Mouse (Mus musculus) midbrain, embryonic 12.5 days (tissue): ENCODE measurements around the gene Arpc5l. TPM values are rescaled to one million over a fixed set of nuclear protein-coding genes. Genes with fewer than 3 reads are reported as not detected.
A peak's percentile ranks its signal among the peaks of the same experiment; 100 is the strongest.

ENCODE experiments used
- ATAC-seq: fragments of 200-750 bp; cut with Nextera tagmentation; 2 replicates; pipeline ENCODE4 v1.8.0; 2017; ENCODE audit warnings: low read depth, moderate TSS enrichment, moderate library complexity; ENCODE audit not compliant: low FRiP score
- H3K27ac ChIP-seq: fragments of 300-500 bp; sonication (generic); replicated peaks from 2 replicates; pipeline ENCODE4 v1.5.1; 2016; ENCODE audit warnings: mild to moderate bottlenecking
- H3K27me3 ChIP-seq: fragments of 300-500 bp; sonication (generic); 2 replicates; pipeline ENCODE4 v1.6.1; 2016; ENCODE audit warnings: mild to moderate bottlenecking
- H3K36me3 ChIP-seq: fragments of 300-500 bp; sonication (generic); 2 replicates; pipeline ENCODE4 v1.6.1; 2016
- H3K4me1 ChIP-seq: fragments of 300-500 bp; sonication (generic); 2 replicates; pipeline ENCODE4 v1.6.1; 2016
- H3K4me2 ChIP-seq: fragments of 300-500 bp; sonication (generic); replicated peaks from 2 replicates; pipeline ENCODE4 v1.6.1; 2016; ENCODE audit warnings: mild to moderate bottlenecking, moderate library complexity
- H3K4me3 ChIP-seq: fragments of 300-500 bp; sonication (generic); 2 replicates; pipeline ENCODE4 v1.5.1; 2016; ENCODE audit warnings: mild to moderate bottlenecking
- H3K9ac ChIP-seq: fragments of 300-500 bp; sonication (generic); replicated peaks from 2 replicates; pipeline ENCODE4 v1.6.1; 2016; ENCODE audit warnings: mild to moderate bottlenecking, moderate library complexity
- H3K9me3 ChIP-seq: fragments of 300-500 bp; sonication (generic); 2 replicates; pipeline ENCODE4 v1.6.1; 2016; ENCODE audit warnings: mild to moderate bottlenecking
- WGBS: fragments of 180-500 bp; shearing (Covaris S2); methylation state at CpG from one replicate; pipeline ENCODE4 v1.1.7; 2016; 5-methylcytosine and 5-hydroxymethylcytosine counted together
- polyA plus RNA-seq: library from polyadenylated mRNA; unstranded; fragments of >200 nt; fragmentation: Nextera tagmentation; extraction: Ambion mirVana; gene quantifications from 2 replicates; pipeline ENCODE4 v1.2.1, GENCODE M21; 2016

Gene Arpc5l
- 124 and 134 TPM in 2 replicates for polyA plus RNA-seq

GRCm38 (mm10) chr2:39004880-39005435, at the start of gene Arpc5l:
Gene Arpc5l, plus strand, starts transcription at chr2:39005348.
- peak within 1 kb of the TSS; percentile 84 for H3K4me3 ChIP-seq
- peak within 1 kb of the TSS; percentile 88 for H3K27ac ChIP-seq
- peak within 1 kb of the TSS; percentile 97 for H3K4me2 ChIP-seq
- no peaks in the 10 kb centered on the region for H3K27me3 ChIP-seq
- H3K4me1 ChIP-seq = peaks cover 48% of the 10 kb centered on the region
- no peaks in the 10 kb centered on the region for H3K9me3 ChIP-seq
- peaks cover 38% of the 10 kb centered on the region for H3K36me3 ChIP-seq
- ATAC-seq = peak; percentile 88
- peak within 1 kb of the TSS; percentile 95 for H3K9ac ChIP-seq
- under 1% methylated on average over 58 of the region's 58 CpGs for WGBS

- H3K27me3 ChIP-seq = no peaks in the 10 kb centered on the region
- WGBS = 83% methylated on average over 2 of the region's 2 CpGs
Measured at GRCm38 (mm10) chr2:38956062-38956461, 49.1 kb upstream of the Arpc5l start.

DNA sequence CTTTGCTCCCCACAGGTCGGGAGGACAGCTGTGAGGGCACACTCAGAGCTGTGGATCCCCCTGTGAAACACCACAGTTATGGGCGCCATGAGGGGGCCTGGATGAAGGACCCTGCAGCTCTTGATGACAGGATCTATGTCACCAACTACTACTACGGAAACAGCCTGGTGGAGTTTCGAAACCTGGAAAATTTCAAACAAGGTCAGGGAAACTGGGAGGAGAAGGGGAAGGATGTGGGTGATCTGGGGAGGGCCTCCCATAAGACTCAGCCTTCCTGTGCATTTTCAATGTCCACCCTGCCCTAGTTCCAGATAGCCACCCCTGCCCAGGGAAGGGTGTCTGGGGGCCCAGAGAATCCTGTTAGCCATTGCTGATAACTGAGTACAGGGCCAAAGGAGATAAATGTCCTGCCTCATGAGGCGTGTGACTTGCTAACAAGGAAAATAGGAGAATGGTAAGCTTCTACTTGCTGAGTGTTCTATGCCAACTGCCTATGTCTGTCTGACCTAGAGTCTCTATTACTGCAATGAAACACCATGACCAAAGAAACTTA, 47.4 kb upstream of the Arpc5l start:
- no peak overlapping the region for H3K27ac ChIP-seq
- no peak overlapping the region for H3K4me2 ChIP-seq
- no peaks in the 10 kb centered on the region for H3K36me3 ChIP-seq
- ATAC-seq = no peak
- no peak overlapping the region for H3K4me3 ChIP-seq
- 78% methylated on average over 5 of the region's 5 CpGs for WGBS
- H3K27me3 ChIP-seq = no peaks in the 10 kb centered on the region
- H3K9ac ChIP-seq = no peak overlapping the region
- no peaks in the 10 kb centered on the region for H3K9me3 ChIP-seq
- H3K4me1 ChIP-seq = no peaks in the 10 kb centered on the region

More at GRCm38 (mm10) chr2:38956062-38956461, 49.1 kb upstream of the Arpc5l start:
- H3K36me3 ChIP-seq = no peaks in the 10 kb centered on the region
- H3K4me2 ChIP-seq = no peak overlapping the region
- H3K4me3 ChIP-seq = no peak overlapping the region
- H3K9ac ChIP-seq = no peak overlapping the region
- no peaks in the 10 kb centered on the region for H3K4me1 ChIP-seq
- H3K27ac ChIP-seq = no peak overlapping the region
- ATAC-seq = no peak
- H3K9me3 ChIP-seq = no peaks in the 10 kb centered on the region

- Histone ChIP-seq H3K9ac (no peak overlapping the region), H3K27ac (no peak overlapping the region), H3K4me1 (no peaks in the 10 kb centered on the region), H3K9me3 (no peaks in the 10 kb centered on the region), H3K36me3 (no peaks in the 10 kb centered on the region), H3K4me3 (no peak overlapping the region), H3K27me3 (no peaks in the 10 kb centered on the region), H3K4me2 (no peak overlapping the region)
- WGBS = 61% methylated on average over 4 of the region's 4 CpGs
- ATAC-seq = no peak
Measured at GRCm38 (mm10) chr2:38964198-38964597, 41.0 kb upstream of the Arpc5l start.

GRCm38 (mm10) chr2:38969650-38970049, 35.5 kb upstream of the Arpc5l start:
- no peak overlapping the region for H3K9ac ChIP-seq
- no peak overlapping the region for H3K27ac ChIP-seq
- H3K36me3 ChIP-seq = no peaks in the 10 kb centered on the region
- H3K9me3 ChIP-seq = no peaks in the 10 kb centered on the region
- no peak for ATAC-seq
- H3K27me3 ChIP-seq = no peaks in the 10 kb centered on the region
- no peak overlapping the region for H3K4me2 ChIP-seq
- 98% methylated on average over 2 of the region's 2 CpGs for WGBS
- no peaks in the 10 kb centered on the region for H3K4me1 ChIP-seq
- H3K4me3 ChIP-seq = no peak overlapping the region

- Histone ChIP-seq H3K9ac (no peak overlapping the region), H3K4me1 (no peaks in the 10 kb centered on the region), H3K4me3 (no peak overlapping the region), H3K9me3 (no peaks in the 10 kb centered on the region), H3K36me3 (no peaks in the 10 kb centered on the region), H3K27me3 (no peaks in the 10 kb centered on the region), H3K4me2 (no peak overlapping the region), H3K27ac (no peak overlapping the region)
- WGBS = 89% methylated on average over 5 of the region's 5 CpGs
- ATAC-seq = no peak
Measured at GRCm38 (mm10) chr2:38970057-38970456, 35.1 kb upstream of the Arpc5l start.

- H3K9me3 ChIP-seq = no peaks in the 10 kb centered on the region
- ATAC-seq = no peak
Measured at GRCm38 (mm10) chr2:38973223-38973622, 31.9 kb upstream of the Arpc5l start.

GRCm38 (mm10) chr2:38973701-38974100, 31.4 kb upstream of the Arpc5l start:
- ATAC-seq = no peak
- no peaks in the 10 kb centered on the region for H3K9me3 ChIP-seq
- H3K4me3 ChIP-seq = no peak overlapping the region
- H3K4me2 ChIP-seq = no peak overlapping the region
- no peaks in the 10 kb centered on the region for H3K36me3 ChIP-seq
- WGBS = 89% methylated on average over 7 of the region's 7 CpGs
- no peaks in the 10 kb centered on the region for H3K27me3 ChIP-seq
- no peak overlapping the region for H3K27ac ChIP-seq
- H3K4me1 ChIP-seq = no peaks in the 10 kb centered on the region
- H3K9ac ChIP-seq = no peak overlapping the region

More at GRCm38 (mm10) chr2:38973223-38973622, 31.9 kb upstream of the Arpc5l start:
- no peaks in the 10 kb centered on the region for H3K4me1 ChIP-seq
- WGBS = 29% methylated on average over 2 of the region's 2 CpGs
- no peak overlapping the region for H3K27ac ChIP-seq
- no peak overlapping the region for H3K4me3 ChIP-seq
- no peak overlapping the region for H3K9ac ChIP-seq
- H3K4me2 ChIP-seq = no peak overlapping the region
- no peaks in the 10 kb centered on the region for H3K27me3 ChIP-seq
- H3K36me3 ChIP-seq = no peaks in the 10 kb centered on the region

GRCm38 (mm10) chr2:38974171-38974570, 31.0 kb upstream of the Arpc5l start:
- H3K36me3 ChIP-seq = no peaks in the 10 kb centered on the region
- H3K27ac ChIP-seq = no peak overlapping the region
- no peak overlapping the region for H3K4me2 ChIP-seq
- no peak for ATAC-seq
- H3K9ac ChIP-seq = no peak overlapping the region
- H3K4me3 ChIP-seq = no peak overlapping the region
- no peaks in the 10 kb centered on the region for H3K27me3 ChIP-seq
- no peaks in the 10 kb centered on the region for H3K4me1 ChIP-seq
- WGBS = 53% methylated on average over 2 of the region's 2 CpGs
- H3K9me3 ChIP-seq = no peaks in the 10 kb centered on the region

DNA sequence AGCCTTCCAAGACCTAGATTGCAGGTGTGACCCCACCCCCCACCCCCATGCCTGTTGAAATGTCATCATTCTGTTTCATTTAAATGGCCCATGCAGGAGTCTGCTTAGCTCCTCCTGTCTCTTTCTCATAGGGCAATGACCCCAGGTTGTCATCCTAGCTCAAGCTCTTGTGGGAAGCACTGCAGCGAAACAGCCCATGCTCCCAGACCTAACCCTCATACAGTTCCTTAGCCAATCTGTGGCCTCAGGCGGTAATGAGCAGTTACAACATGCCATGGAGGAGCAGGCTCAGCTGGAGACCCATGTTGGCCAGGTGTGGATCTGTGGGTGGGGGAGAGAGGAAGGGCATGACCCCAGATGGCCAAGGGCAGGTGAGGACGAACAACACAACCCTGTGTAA, 30.0 kb upstream of the Arpc5l start:
- Histone ChIP-seq H3K9me3 (no peaks in the 10 kb centered on the region), H3K36me3 (no peaks in the 10 kb centered on the region), H3K4me3 (no peak overlapping the region), H3K27ac (no peak overlapping the region), H3K27me3 (no peaks in the 10 kb centered on the region), H3K9ac (no peak overlapping the region), H3K4me1 (no peaks in the 10 kb centered on the region), H3K4me2 (no peak overlapping the region)
- no peak for ATAC-seq
- 90% methylated on average over 3 of the region's 3 CpGs for whole genome bisulfite sequencing

- Histone ChIP-seq H3K27me3 (no peaks in the 10 kb centered on the region), H3K4me2 (no peak overlapping the region), H3K4me1 (no peaks in the 10 kb centered on the region), H3K9me3 (no peaks in the 10 kb centered on the region), H3K9ac (no peak overlapping the region), H3K36me3 (no peaks in the 10 kb centered on the region), H3K4me3 (no peak overlapping the region), H3K27ac (no peak overlapping the region)
- WGBS = 82% methylated on average over 21 of the region's 21 CpGs
- no peak for ATAC-seq
Measured at GRCm38 (mm10) chr2:38975941-38976805, 29.0 kb upstream of the Arpc5l start.

DNA sequence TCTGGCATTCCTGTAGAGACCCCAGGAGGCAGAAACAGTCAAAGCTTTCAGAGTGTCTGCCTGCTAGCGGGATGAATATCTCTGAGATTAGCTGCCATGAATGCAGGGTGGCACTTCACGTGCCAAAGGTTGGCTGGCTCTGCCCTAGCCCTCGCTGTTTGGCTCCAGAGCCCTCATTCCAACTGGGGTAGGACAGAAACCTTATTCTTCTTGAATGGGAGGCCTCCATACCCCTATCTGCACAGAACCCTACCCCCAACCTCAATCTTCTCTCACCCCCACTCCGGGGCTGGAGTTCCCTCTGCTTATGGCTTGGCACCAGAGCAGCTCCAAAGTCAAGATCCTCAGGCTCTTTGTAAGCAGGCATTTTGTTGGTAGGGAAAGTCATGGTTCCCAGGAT, 27.3 kb upstream of the Arpc5l start:
- Histone ChIP-seq H3K9me3 (no peaks in the 10 kb centered on the region), H3K4me2 (no peak overlapping the region), H3K27me3 (no peaks in the 10 kb centered on the region), H3K27ac (no peak overlapping the region), H3K4me3 (no peak overlapping the region), H3K9ac (no peak overlapping the region), H3K36me3 (no peaks in the 10 kb centered on the region), H3K4me1 (no peaks in the 10 kb centered on the region)
- 72% methylated on average over 4 of the region's 4 CpGs for WGBS
- ATAC-seq = no peak
